Mouse (Mus musculus) heart, adult 2 months (tissue): ENCODE measurements around the gene Gpc5.

Experiments used
- CTCF ChIP-seq: fragments of 200-600 bp; IDR thresholded peaks from 2 replicates; pipeline ENCODE4 v1.8.1; 2022; ENCODE audit warnings: antibody characterized with exemption, mild to moderate bottlenecking, moderate library complexity
- EP300 ChIP-seq: fragments of 200-500 bp; IDR thresholded peaks from 2 replicates; pipeline ENCODE4 v1.6.1; 2011; ENCODE audit warnings: low read depth, low read length, control low read depth; ENCODE audit not compliant: insufficient read depth

DNA sequence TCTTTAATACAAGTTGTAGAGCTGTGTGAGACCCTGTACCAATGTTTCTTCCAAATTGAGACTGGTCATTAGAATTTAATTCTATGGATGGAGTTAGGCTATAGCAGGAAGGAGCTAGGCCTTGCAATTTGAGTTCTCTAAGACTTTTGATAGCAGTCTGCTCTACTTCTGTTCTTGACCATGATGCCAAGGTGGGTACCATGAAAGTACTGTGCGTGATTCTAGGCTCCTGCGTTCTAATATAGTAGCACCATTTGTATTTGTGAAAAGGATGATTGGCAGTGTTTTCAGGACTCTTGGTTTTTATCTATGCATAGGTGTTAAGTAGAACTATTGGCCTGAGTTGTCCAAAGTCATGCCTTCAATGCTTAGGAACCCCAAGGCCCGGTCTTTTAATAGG, 44.7 kb upstream of the Gpc5 start:
- TF ChIP-seq CTCF (no peak), EP300 (no peak)
